Mouse (Mus musculus): ENCODE measurements around the gene Gm49450.

Gene Gm49450

DNA sequence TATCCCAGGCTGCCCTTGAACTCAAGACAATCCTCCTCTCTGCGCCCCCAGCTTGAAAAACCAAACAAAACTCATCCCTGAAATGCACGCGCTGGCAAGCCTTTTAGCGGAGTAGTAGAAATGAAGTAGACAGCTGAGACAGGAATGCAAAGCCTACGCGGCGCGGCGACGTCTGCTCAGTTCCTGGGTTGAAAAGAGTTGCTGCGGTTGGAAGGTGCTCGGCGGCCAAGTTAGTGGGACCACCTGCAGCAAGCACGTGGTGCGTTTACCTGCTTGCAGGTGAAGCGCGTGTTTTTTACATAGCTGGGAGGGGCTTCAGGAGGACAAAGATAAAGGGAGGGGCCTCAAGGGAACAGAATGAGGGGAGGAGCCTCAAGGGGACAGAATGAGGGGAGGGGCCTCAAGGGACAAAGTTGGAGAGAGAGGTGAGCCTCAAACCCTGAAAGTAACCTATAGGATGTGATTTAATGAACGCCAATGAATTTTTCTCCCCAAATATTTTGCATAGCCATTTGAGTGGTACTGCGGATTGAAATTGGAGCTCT lies 62.1 kb downstream of the Gm49450 start:
- no peak for DNase-seq (ENCODE audit: low read depth)

GRCm38 (mm10) chr15:98887526-98887925 lies 65.8 kb downstream of the Gm49450 start:
- no peak for DNase-seq (ENCODE audit: low read depth)

GRCm38 (mm10) chr15:98886667-98887387 lies 66.5 kb downstream of the Gm49450 start:
- DNase-seq (ENCODE audit: low read depth) = no peak

- no peak for DNase-seq (ENCODE audit: low read depth)
These were observed 69.2 kb downstream of the Gm49450 start for GRCm38 (mm10) chr15:98884106-98884505.

GRCm38 (mm10) chr15:98883661-98884060 lies 69.7 kb downstream of the Gm49450 start:
- no peak for DNase-seq (ENCODE audit: low read depth)

Measured in c-Kit-positive CD71-negative TER-119-negative erythroid progenitor cells, embryonic 14.5 days (primary cell).